Mouse (Mus musculus) embryonic fibroblast, embryonic 13.5 days (primary cell): ENCODE measurements around the gene St8sia1.

Experiments used
- CTCF ChIP-seq: IDR thresholded peaks from 2 replicates; pipeline ENCODE4 v1.5.1; 2011; ENCODE audit warnings: mild to moderate bottlenecking, control low read depth, low read length, moderate library complexity, borderline replicate concordance; ENCODE audit not compliant: insufficient read depth
- POLR2A ChIP-seq: IDR thresholded peaks from 2 replicates; pipeline ENCODE4 v1.6.1; 2011; ENCODE audit warnings: low read depth, mild to moderate bottlenecking, control low read depth, low read length, moderate library complexity

- TF ChIP-seq CTCF (no peak), POLR2A (no peak)
Observed at GRCm38 (mm10) chr6:142992971-142993370, 28.7 kb upstream of the St8sia1 start.
